Mouse (Mus musculus) heart, postnatal 36 days (tissue): ENCODE results near the gene Adam15. TPM values are rescaled to one million over a fixed set of nuclear protein-coding genes. Genes with fewer than 3 reads are reported as not detected.
A peak's percentile ranks its signal among the peaks of the same experiment; 100 is the strongest.

Source experiments
- DNase-seq, 2 experiments: peaks; one replicate each; pipeline ENCODE4 v3.0.0; 2021 to 2022
- intact Hi-C: fragments of 180-260 bp; cut with DNase I; formaldehyde crosslinking; loops from one replicate; pipeline ENCODE4 v1.15.1; 2025
- total RNA-seq, 2 experiments: library from RNA; stranded (reverse); gene quantifications; 2 replicates each; pipeline ENCODE4 v1.2.3; 2021

Gene Adam15
- 10 to 100 TPM; 56.5 to 62.6 TPM for total RNA-seq

DNA sequence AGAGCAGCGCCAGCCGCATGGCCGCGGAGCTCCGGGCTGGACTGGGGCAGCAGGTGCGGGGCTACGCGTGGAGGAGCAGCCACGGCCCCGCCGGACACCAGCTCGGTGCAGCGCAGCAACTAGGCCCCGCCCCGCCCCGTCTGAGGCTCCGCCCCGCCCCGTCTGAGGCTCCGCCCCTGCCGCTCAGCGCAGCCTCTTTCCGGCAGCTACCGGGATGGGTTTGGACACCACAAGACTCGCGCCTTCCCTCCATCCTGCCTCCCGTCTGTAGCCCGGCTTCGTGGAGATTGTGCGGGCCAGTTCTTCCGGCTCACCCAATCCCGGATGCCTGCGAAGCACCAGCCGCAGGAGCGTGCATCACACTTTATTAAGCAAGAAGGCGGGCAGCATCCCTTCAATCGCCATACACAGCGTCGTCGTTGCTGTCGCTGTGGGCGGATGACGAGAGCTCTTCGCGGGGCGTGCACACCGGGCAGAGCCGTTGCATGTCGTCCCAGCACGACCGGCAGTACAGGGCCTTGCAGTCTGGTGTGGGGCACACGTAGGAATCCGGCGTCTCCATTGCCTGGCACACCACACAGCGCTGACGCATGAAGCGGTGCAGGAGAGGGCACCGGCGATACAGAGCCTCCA, at the start of gene Adam15:
Gene Adam15 (minus strand): TSS at position 128 of the 633 bp plus-strand sequence.
- peak; percentile 92 to 94 for DNase-seq
- intact Hi-C loops: loop anchor here (2.0 to 5.0 kb wide), 2 partner anchors 45 to 98 kb away; partner anchors contain the start of gene Zbtb7b

DNA sequence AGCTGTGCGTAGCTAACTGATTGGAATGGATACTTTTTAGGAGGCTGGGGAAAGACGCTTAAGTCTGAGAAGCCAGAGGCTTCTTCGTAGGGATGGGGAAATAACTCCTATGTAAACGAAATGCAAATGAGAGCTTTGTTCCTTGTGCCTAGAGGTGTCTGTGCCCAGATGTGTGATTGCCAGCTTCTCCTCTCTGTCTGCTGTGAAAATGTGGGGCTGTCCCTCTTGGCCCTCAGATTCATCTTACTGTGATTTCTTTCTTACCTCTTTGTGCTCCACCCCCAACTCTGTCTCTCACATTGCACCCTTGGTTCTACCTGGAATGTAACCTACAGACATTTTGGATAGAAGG, 46.8 kb upstream of the Adam15 start:
- intact Hi-C loops: loop anchor here (2.0 to 5.0 kb wide), 3 partner anchors 14 to 91 kb away; partner anchors contain the start of gene Flad1
- DNase-seq: no peak

DNA sequence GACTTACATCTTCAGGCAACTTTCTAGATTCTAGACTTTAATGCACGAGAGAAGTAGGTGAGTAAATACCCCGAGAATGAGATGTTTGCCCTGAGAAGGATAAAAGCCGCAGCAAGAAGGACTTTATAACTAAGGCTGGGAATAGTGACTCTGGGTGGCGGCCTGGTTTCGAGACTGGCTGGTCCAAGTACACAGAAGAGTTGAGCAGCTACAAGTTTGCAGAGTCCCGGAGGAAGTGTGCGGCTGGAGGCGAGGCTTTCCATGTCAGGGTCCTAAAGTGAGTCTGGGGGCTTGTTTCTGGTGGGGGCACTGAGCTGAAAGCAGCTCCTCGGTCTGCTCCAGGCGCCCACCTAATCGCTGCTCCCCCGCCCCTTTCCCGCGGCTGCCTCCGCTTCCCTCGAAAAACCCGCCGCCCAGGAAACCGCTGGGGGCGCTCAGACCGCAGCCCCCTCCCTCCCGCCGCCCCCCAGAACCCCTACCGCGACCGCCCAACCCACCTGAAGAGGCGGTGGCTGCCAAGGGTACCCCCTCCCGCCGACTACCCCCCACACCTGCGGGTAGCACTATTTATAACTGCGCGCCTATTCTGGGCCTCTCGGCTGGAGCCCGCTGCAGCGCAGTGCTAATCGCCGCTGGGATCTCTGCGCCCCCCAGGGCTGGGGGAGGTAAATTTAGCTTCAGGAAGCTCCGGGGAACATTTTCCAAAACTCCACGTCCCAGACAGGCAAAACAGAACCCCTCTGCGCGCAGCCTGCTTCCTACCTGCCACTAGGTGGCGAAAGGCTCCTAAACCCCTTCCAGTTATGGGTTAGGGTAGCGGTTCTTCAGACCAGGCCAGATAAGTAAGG, 46.2 kb upstream of the Adam15 start:
- DNase-seq: peak; percentile 72 to 81
- intact Hi-C loops: loop anchor here (2.0 to 5.0 kb wide), 4 partner anchors 15 to 91 kb away; partner anchors contain the start of genes Adam15 and Flad1

DNA sequence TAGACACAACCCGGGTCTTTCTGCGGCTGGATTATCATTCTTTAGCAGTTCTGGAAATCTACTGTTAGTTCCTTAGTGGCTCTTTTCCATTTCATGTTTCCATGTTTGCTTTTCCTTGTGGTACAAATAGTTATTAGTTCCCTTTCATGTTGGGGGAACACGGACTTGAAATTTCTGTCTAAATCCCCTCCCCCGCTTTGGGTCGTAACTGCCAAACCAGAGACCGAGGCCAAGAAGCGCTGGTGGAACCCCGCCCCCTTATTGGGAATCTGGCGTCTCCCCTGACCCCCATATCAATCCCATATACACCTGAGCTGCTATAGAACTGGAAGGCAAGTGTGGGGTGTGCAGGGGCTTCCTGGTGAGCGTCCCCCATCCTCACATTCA, 45.6 kb upstream of the Adam15 start:
- intact Hi-C loops: loop anchor here (2.0 to 5.0 kb wide), 3 partner anchors 47 to 92 kb away; partner anchors contain the start of gene Adam15

DNA sequence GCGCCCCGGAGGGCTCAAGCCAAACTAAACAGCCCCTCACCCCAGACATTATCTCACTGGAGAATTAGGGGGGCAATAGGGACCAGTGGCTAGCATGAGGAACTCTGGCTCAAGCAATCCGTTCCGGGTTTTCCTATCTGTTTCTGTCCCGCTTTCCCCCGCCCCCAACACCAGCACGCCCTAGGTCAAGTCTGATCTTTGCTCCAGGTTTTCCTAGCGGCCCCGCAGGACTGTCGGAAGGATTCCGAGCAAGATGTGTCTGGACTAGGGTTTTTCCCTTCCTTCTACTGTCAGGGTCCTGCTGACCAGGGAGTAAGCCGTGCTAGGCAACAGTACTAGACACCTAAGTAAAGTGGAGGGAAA, 45.1 kb upstream of the Adam15 start:
- DNase-seq: peak in 1 of 2 experiments; percentile 78
- intact Hi-C loops: loop anchor here (2.0 to 5.0 kb wide), 3 partner anchors 46 to 92 kb away; partner anchors contain the start of gene Adam15

More for the DNA sequence above, 45.6 kb upstream of the Adam15 start:
- DNase-seq: no peak

DNA sequence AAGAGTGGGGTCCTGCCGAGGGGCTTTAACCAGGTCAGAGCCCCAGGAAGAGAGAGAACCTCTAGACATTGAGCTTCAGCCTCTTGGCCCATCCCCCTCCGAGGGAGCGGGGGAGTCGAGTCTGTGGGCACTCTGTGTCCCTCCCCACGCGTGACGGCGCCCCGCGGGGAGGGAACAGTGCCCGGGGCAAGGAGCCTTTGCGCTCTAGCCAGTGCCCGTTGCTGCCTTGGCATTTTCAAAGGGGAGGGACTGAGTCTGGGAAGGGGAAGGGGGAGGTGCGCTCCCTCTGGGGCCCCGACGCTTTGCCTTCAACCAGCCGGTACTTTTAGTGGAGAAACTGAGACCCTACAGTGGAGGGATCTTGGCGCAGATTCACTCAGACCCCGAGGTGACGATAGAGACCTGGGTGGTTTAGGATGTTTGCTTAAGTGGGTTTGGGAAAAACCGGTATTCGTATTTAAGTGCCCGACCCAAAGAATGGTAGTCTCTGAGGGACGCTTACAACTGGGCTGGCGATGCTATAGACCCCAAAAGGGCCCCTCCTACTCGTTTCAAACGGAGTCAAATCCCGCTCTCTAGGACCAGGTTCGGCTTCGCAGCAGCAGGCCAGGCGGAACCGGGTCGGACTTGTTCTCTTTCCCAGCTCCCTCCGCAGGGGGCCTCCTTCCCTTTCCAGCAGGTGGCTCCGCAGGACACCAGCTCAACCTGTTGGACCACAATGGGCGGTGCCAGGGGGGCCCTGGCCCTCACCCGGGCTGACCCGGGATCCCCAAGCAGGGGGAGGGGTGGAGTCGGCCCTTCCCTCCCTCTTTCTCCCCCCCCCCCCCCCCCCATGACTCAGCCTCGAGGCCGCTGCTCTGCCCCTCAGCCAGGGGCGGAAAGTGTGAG, 44.5 kb upstream of the Adam15 start, which contains the start of gene Zbtb7b:
Gene Zbtb7b (minus strand): TSS at position 771 of the 888 bp plus-strand sequence.
- intact Hi-C loops: loop anchor here (2.0 kb wide), 1 partner anchor 45 kb away; the partner anchor contains the start of gene Adam15
- DNase-seq: peak; percentile 75 to 85

DNA sequence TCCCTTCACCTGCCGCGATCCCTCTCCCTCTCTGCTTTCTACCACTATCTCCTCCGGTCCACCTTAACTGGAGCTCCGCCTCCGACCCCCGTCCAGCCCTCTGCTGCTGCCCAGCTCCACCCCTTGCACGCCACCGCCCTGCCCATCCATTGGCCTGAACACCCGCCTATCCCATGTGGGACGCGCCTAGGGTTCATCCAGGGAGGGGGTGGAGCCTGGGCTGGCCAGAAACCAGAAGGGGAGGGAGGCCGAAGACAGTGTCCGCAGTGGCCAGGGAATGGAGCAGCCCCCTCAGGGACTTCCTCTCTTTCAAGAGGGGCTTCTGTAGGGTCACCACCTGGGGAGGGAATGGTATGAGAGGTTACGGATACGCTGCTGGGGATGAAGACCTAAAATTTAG, 43.8 kb upstream of the Adam15 start:
- intact Hi-C loops: loop anchor here (2.0 kb wide), 2 partner anchors 15 to 45 kb away; partner anchors contain the start of gene Adam15

DNA sequence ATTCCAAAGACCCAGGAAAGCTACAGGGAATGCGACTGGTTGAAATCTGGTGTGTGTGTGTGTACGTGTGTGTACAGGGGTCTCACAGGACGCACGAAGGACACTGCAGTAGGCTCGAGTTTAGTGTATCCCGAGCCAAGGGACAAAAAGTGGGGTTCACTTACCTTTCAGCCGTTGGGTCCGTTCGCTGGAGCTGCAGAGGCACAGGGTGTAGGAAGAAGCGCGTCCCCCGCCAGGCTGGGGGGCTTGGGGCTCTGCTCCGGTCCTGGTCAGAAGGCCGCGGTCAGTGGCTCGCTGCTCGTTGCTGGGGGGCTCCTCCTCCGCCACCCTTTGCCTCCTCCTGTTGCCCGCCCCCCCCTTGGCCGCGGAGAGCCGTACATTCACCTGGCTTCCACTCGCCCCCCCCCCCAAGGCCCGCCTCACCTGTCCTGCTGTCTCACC, 43.1 kb upstream of the Adam15 start:
- intact Hi-C loops: loop anchor here (2.0 kb wide), 1 partner anchor 14 kb away; no protein-coding TSS in a partner anchor
- peak; percentile 45 to 57 for DNase-seq

More for the DNA sequence above, 43.8 kb upstream of the Adam15 start:
- DNase-seq: peak; percentile 98

DNA sequence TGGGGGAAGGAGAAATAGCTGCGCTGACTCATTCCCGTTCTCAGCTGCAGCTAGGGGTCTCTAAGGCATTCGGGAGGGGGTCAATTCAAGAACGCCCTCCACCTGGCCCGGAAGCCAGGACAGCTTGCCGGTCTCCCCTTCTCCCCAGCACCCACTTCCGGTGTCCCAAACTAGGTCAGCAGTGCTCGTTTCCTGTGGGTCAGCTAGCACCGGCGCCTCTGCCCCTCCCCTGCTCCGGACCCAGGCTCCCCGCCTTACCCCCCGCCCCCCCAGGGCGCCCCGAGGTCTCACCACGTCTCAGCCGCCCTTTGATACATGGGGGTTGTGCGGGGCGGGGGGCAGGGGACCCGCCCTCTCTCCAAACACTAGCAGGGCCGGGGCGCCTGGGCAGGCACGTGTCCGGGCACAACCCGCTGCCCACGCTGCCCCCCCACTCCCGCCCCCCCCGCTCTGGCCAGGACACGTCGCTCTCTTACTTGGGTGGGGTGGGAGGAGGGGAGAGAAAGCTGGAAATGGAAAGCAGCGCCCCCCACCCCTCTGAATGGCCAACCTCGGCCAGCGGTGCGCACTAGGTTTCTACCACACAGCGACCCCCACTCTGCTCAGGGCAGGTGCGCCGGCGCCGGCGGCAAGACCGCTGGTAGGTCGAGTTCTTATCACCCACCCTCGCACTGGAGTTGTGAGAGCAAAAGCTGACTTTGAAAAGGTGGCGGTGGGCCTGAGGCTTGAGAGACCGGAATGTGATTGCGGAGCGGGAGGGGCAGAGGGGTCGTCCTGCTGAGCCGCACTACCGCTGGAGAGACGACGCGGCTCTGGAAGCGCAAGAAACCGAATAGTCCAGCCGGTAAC, 42.1 kb upstream of the Adam15 start:
- peak; percentile 57 to 80 for DNase-seq
- intact Hi-C loops: loop anchor here (2.0 kb wide), 1 partner anchor 13 kb away; no protein-coding TSS in a partner anchor

DNA sequence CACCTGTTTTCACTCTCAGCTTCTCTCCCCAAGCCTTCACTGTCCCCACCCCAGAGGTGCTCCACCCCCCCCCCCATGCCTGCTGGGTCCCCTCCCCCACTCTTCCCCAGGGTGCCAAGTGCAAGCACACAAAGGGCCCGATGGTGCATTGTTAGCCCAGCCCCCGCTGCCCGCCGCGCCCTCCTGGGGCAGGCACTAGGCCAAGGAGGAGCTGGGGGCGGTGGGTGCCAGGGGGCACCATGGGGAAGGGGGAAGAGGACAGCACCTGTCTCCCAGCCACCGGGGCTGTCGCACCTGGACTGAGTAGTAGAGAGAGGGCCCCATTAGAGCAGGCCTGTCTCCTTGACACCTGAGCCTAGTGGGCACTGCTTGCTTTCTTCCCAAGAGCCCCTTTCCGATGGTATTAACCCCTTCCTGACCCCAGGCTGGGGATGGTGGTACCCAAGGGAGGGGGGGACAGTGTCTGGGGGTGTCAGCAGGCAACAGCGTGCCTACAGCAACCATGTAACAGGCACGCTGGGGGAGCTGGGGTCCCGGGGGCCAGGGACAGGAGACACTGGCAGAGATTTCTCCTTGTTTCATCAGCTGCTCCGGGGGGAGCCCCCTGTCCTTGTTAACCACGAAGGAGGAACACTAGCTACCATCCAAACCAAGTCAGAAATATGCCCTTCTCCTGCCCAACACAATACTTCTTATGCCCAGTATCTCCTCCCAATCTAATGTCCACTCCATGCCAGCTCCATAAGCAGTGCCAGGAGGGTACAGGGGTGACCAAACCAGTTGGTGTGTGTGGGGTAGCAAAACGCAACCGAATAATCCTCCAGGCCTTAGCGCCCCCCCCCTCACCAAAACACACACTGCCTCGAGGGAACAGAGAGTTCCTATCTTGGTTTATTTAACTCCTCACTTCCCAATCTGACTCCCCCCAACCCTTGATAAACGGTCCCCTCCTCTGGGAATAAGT, 41.2 kb upstream of the Adam15 start:
- intact Hi-C loops: no loop called here
- DNase-seq: no peak

DNA sequence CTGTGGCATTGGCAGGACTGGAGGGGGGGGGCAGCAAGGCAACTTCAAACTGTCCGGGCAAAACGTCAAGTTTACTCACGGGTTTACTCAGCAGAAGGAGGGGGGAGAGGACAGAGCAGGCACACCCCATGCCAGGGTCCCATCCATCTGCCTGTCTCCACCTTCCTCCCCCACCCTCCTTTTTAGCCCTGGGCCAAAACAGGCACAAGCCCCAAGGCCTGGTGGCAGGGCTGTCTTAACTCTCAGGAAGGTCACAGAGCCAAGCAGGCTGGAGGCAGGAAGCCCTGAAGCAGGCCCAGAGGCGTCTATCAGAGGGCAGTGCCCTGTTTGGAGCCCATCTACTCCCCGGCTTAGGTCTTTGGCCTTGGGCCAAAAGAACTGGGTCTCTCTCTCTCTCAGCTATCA, 40.3 kb upstream of the Adam15 start:
- DNase-seq: peak; percentile 31 to 54
- intact Hi-C loops: no loop called here

DNA sequence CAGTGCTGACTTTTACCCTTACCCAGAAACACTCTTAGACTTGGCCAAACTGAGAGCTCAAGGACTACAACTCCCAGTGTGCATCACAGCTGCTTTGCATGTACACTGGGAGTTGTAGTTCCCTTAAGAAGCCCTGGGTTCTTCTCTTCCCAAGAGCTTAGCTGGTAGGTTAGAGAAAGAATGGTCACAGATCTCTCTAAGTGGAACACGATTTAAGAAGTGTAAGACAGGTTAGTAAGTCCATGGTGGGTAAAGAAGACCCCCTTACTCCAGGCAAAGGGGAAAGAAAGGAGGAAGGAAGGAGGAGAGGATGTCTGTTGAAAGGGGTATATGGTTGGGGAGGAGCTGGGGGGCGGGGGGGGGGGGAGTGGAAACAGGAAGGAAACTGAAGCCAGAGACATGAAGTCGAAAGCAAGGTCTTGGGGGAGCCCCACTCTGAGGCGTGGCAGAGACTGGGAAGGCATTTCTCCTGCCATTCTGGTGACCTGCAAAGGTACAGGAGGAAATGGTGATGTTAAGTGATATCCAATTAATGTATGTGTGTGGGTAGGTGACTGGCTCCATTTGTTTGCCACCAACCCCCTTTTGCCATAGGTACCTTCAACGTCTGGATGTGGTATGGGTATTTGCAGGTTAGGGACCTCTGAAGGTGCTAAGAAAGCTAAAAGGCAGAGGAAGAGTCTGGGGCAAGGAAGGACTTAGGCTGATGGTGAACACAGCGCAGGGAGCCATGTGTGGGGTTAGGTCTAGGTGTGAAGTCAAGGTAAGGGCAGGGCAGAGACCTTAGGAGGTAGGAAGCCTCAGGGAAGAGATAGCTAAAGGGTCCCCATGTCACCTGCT, 39.3 kb upstream of the Adam15 start:
- intact Hi-C loops: no loop called here
- DNase-seq: no peak

DNA sequence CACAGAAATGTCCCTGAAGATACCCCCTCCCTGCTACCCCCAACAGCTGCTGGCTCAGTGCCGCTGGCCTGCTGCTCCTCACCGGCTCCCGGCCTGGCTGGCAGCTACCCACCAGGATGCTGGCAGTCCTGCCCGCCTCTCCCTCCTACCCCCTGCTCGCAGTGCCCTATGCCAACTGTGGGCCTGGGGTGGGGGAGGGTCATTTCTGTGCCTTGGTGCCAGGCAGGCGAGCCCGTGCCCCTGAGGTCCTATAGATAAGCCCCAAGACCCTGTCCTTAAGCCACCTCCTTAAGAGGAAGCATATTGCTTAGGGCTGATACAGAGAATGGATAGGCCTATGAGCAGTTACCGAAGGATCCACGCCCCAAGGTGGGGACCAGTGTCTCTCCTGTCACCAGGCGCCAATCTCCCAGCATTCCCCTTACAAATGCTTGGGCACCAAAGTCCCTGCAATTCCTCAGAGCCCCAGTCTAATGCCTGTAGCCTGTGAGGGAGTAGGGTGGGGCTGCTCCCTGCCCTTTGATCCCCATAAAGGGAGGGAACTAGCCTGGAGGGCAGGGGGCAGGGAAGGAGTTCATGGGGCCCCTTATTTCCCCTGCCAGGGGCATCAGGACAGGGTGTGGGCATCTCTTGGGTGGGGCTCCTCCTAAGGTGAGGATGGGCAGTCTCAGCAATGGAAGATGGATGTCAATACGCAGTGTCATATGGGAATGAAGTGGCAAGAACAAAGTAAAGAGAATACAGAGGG, 38.5 kb upstream of the Adam15 start:
- intact Hi-C loops: no loop called here
- DNase-seq: peak; percentile 62 to 63

DNA sequence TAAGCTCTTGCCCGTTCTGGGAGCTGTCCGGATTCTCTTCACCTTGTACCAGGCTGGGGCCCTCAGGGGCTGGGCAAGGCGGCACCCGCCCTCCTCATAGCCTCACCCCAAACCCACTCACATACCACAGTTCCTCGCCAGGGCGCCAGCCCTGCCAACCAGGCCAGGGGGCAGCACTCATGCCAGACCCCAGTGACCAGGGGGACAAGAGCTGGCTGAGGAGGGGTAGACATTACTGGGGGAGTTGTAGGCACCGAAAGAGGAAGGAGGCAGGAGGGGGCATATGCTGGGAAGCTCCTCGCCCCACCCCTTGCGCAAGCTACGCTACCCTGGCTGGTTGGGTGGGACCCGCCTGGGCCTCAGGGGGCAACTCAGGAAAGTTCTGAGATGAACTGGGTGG, 37.8 kb upstream of the Adam15 start:
- intact Hi-C loops: no loop called here
- DNase-seq: peak in 1 of 2 experiments; percentile 28

DNA sequence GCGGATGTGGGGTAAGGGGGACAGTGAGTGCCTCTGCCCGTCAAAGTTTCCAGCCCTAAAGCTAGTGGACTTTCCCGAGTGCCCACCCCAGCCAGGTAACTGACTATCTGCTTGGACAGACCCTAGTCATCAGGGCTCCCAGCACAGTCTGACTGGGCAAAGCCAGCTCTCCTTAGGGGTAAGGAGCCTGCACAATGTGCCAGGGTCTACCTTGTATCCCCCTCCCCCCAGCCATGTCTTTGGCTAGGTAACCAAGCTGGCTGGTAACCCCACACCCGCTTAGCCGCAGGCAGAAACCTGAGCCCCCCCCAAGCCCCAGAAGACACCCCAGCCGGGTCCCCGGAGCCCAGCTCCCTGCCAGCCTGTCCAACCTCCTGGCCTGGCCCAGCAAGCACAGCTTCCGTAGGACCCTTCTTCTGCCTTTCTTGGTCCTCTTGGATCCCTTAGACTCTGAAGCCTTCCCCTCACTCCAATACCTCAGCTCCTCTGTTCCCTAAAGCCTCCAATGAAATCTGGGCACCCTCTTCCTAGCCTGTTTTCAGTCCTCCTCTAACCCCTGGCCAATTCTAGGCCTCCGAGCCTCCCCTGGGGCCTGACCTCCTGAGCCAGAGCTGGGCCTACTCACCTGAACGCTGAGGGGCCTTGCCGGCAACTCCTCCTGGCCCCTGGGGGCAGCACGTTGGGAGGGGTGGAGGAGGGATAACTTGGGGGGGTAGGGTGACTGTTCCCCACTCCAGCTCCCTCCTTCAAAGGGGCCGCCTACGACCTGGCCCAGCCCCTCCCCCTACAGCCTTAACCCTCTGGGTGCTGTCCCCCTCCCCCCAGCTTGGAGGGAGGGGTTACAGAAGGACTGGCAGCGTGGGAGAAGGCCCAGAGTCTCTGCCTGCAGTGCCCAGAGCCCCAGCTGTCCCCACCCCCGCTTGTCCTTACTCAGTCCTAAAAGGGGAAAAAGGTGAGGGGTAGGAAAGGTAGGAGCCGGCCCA, 36.9 kb upstream of the Adam15 start:
- DNase-seq: no peak
- intact Hi-C loops: no loop called here
